Mouse (Mus musculus) embryonic fibroblast, embryonic 13.5 days (primary cell): ENCODE measurements around the gene Furin.

Experiments
- CTCF ChIP-seq: IDR thresholded peaks from 2 replicates; pipeline ENCODE4 v1.5.1; 2011; ENCODE audit warnings: mild to moderate bottlenecking, control low read depth, low read length, moderate library complexity, borderline replicate concordance; ENCODE audit not compliant: insufficient read depth
- POLR2A ChIP-seq: IDR thresholded peaks from 2 replicates; pipeline ENCODE4 v1.6.1; 2011; ENCODE audit warnings: low read depth, mild to moderate bottlenecking, control low read depth, low read length, moderate library complexity

DNA sequence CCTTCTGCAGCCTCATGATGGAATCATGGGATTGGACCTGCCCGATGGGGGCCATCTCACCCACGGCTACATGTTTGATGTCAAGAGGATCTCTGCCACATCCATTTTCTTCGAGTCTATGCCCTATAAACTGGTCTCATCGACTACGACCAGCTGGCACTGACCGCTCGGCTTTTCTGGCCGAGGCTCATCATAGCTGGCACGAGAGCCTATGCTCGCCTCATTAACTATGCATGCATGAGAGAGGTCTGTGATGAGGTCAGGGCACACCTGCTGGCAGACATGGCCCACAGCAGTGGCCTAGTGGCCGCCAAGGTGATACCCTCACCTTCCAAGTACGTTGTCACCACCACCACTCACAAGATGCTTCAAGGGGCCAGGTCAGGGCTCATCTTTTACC is 24.4 kb upstream of the Furin start:
- TF ChIP-seq CTCF (no peak), POLR2A (no peak)
